Mouse (Mus musculus) kidney, adult 2 months (tissue): ENCODE measurements around the gene Kidins220.

Source experiments
- CTCF ChIP-seq: fragments of 200-500 bp; conservative IDR thresholded peaks from 2 replicates; pipeline ENCODE4 v1.5.1; 2011; ENCODE audit warnings: low read depth, mild to moderate bottlenecking, control low read depth, low read length, moderate library complexity, mixed read lengths; ENCODE audit not compliant: insufficient read depth, insufficient read length
- POLR2A ChIP-seq: fragments of 200-500 bp; IDR thresholded peaks from one replicate; pipeline ENCODE4 v1.6.1; 2011; ENCODE audit warnings: low read depth, low read length, control low read depth

DNA sequence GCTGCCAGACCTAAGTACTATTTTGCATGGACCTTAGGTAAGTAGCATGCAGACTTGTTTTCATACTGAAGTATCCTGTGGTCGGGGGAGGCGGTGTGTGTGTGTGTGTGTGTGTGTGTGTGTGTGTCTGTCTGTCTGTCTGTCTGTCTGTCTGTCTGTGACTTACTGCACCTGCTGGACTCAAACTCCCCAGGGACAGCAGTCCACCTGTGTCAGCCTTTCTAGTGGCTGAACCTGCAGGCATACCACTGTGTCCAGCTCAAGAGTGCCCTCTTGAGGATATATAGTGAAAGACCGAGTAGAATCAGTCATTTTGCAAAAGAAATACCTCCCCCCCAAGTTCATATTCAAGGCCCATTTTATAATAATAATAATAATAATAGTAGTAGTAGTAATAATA is 26.4 kb upstream of the Kidins220 start:
- TF ChIP-seq POLR2A (no peak), CTCF (peak; percentile 71)
